Mouse (Mus musculus) left cerebral cortex, adult 9 months (tissue): Measurements from ENCODE around the gene Ephb1.

ENCODE experiments used
- DNase-seq, 2 experiments: peaks; one replicate each; pipeline ENCODE4 v3.0.0; 2022; ENCODE audit warnings: low spot score in 2 of 2

Ephb1 gene

GRCm38 (mm10) chr9:102306645-102307415, 47.7 kb downstream of the Ephb1 start:
- DNase-seq: peak in 1 of 2 experiments; percentile 34

DNA sequence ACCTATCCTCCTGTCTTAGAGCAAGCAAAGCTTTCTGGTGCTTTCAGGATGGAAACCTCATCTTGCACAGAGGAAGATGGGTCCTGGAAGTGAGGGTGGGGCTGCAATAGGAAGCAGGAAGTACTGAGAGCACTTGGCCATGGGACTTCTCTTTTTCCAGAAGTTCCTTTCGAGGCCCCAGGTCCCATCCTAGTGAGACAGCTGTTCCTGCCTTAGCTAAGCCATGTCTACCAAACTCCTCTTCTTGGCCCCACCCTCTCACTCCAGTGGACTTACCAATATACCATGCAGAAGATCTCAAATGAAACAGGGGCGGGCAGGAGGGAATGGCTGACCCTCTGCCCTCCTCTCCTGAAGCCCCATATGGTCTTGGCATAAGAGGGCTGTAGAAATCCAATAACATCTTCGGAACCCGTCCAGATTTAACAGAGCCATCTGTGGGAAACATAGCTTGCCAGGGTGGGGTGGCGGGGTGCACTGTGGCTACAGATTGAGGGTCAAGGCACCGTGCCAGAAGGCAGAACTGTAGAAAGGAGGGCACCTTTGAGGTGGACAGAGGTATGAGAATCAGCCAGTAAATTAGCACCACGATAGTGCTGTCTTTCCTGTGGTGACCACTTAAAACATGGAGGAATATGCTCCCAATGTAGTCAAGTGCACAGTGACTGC, 48.9 kb downstream of the Ephb1 start:
- DNase-seq: no peak

DNA sequence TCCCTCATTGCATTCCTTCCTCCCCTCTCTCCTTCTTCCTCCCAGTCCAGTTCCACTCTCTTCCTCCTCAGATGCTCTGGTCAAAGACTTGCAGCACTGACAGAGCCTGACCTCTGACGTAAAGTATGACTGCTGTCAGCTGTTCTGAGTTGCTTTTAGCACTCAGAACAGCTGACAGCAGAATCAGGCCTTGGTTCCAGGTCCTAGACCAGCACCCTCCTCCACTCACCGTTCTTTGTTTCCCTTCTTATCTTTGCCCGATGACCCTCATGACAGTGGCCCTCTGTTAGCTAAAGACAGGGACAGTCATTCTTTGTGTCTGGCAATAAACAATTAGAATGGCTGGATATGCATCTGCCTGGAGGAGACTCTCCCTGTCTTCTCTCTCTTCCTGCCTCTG, 49.7 kb downstream of the Ephb1 start:
- no peak for DNase-seq

GRCm38 (mm10) chr9:102303882-102304281, 50.6 kb downstream of the Ephb1 start:
- DNase-seq: no peak

DNA sequence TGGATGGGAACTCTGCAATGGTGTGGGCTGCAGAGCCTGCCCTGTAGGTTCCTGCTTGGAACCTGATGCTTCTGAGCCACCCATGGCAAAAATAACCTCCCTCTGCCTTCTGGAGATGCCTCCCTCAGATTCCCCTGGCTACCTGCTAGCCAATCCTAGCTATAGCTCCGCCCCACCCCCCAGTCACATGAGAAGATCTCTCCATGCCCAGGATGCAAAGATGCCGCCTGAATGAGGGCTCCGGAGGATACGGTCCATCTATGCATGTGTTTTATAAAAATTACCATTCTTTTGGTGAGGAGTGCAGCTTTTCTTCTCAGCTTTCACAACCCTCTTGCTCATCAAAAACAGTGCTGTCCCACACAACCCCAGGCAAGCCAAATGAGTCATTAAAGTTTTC, 53.5 kb downstream of the Ephb1 start:
- no peak for DNase-seq

DNA sequence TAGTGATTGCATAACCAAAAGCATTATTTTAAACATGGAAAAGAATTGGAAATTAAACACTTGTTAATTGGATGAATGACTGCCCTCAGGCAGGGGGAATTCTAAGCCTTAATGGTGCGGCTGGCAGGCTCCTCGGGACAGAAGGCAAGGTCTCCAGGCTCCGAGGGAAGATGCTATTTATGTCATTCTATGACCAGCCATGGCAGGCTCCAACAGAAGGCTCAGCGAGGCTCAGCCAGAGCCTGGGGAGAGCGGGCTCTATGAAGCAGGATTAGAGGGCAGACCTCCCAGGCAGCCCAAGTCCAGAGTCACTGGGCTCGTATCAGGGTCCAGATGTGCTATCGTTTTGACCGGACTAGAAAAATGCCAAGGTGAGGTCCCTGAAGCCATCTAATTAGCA, 55.8 kb downstream of the Ephb1 start:
- DNase-seq: no peak

GRCm38 (mm10) chr9:102297986-102298385, 56.5 kb downstream of the Ephb1 start:
- peak in 1 of 2 experiments; percentile 43 for DNase-seq

- no peak for DNase-seq
Observed at GRCm38 (mm10) chr9:102297176-102297575, 57.3 kb downstream of the Ephb1 start.

- no peak for DNase-seq
Observed at GRCm38 (mm10) chr9:102293605-102294004, 60.9 kb downstream of the Ephb1 start.

DNA sequence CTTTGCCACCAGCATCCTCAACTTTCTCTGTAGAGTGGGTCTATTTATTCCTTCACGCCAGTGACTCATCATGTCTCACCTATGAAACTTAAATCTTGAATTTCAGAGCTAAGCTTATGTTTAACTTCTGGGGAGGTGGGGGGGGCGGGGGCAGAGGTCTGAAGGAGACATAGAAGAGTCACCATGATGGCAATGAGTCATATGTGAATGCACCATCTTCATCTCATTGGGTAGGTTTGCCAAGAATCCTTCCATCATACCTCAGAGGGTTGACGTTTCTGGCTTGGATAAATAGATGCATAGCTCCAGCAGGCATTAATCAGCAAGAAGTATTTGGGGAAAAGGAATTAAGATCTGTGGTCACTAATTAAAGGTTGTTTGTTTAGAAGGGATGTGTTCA, 63.3 kb downstream of the Ephb1 start:
- DNase-seq: no peak

DNA sequence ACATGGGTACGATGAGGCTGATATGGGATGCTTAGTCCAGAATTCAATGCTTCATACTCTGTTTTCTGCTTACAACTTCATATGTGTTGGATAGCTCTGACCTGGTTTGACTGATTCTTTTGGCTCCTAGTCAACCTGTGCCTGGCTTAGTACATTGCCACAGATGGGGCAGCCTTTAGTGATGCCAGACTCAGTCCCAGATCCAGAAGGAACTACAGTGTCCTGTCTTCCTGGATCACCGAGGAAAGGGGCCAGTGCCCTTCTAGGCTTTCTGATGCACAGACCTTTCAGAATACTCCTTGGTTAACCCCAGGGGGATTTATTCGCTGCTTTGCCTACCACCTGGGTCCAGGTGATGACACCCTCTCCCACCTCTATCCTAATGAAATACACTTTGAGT, 66.1 kb downstream of the Ephb1 start:
- DNase-seq: no peak

DNA sequence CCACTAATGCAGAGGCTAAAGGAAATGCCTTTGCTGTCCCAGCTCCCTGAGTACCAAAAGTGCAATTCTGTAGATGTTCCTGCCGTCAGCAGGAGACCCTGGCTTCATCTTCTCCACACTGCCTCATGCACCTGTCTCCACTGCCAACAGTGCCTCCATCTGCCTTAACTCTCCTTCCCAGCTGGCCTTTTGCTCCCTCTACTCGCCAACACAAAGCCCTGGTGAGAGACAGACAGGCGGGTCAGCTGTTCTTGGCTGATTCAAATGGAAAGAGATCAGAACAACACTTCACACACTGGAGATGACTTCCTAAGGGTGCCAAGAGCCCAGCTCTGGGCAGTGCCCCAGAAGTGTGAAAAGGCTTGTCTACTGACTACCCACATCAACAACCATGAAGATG, 78.6 kb downstream of the Ephb1 start:
- DNase-seq: no peak

DNA sequence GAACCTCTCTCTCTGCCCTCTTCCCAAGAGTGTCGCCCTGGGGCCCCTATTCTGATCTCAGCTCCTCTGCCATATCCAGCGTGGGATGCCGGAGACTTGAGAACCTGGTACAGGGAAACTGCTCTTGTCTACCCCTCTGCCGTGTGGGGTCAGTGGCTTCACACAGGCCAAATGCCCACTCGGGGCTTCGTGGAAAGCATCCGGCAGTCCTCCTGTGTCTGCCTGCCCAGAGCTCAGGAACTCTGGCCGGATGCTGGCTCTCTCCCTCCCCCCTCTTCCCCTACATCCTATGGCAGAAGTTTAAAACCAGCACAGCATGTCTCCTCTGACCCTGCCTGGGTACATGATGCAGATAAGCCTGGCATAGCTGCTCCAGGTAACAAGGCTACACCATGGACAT, 80.5 kb downstream of the Ephb1 start:
- no peak for DNase-seq

DNA sequence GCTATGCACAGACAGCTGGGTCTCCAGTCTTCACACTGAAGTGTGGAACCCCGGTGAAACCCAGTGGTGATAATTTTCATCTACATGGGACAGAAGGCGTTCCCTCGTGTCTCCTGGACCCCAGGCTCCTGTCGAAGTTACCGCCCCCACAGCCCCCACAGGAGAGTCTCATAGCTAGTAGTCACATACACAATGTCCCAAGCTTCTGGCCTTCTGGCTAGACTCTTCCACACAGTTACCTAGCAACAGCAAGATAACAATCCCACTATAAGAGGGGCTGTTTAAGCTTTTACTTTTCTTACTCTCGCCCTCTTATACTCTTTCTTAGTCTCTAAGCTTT, 81.1 kb downstream of the Ephb1 start:
- no peak for DNase-seq

DNA sequence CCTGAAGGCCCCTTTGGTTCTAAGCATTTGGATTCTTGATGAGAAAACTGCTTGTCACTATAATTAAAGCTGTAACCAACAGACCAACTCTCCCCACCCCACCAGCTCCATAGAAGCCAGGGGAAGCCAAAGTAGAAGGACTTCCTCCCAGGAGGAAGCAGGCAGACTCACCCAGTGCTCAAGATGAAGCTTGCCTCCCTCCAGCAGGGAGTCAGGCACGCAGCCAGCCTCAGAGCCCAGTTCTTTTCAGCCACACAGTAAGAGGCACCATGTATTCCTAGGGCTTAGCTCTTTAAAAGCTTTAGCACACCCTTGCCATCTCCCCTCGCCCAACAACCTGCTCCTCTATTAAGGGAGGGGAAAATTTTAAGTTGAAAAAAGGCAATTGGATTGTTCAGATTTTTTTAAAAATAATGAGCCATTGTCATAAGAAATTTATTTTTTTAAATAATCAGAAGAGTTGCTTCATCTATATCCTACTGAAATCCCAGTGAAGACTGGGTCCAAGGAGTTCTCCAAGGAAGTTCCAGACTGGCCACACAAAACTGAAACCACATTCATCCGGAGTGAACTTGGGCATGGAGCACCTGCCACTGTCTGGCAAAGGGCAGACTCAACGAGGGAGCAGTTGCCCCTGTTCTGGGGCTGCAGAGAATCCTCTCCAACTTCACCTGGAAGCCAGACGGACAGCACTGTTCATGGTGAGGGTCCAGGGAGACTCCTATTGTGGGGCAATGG, 81.6 kb downstream of the Ephb1 start:
- no peak for DNase-seq

DNA sequence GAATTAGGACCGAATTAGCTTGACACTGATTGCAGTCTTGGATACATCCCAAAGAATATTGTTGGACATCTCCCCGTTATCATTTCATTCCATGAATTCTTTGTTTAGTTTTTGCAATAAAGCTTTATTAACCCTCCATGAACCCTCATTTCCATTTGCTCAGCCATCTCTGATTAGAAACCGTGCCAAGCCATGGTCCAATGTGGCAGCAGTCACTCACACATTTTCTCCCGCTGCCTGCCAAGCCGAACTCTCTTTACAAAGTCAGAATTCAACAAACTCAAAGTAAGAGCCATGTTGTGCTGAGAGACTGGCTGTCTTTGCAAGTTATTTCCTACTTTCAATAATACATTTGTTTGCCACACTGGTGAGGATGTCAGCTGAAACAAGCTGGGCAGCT, 84.0 kb downstream of the Ephb1 start:
- DNase-seq: no peak

DNA sequence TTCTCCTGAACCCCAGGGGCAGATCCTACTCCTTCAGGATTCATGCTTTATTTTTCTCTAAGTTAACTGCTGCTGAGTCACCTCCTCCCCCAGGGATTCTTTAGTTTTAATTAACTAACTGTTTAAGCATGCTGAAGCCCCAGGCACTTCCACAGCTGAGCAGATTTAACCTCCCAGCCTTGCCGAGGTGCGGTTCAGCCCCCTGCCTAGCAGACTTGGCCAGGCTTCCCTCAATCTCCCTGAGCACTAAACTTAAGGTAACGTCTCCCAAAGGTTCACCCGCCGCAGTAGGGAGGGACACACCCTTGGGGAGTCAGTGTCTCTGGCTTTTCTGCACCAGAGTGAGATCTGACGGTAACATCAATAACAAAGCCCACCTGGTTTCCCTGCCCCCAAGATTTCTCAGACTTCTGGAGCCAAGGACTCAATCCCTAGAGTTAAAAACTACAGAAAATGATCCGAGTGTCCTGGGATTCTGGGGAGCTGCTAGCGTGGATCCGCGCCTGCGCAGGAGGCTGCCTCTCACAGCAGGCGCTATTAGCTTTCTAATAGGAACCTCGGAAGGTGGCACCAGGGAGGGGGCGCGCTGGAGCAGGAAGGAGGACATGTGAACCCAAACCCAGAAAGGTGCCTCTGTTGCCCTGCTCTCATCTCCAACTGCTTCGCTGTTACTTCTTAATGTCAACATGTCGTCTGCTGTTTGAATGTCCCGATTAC, 87.0 kb downstream of the Ephb1 start:
- peak in 1 of 2 experiments; percentile 20 for DNase-seq

DNA sequence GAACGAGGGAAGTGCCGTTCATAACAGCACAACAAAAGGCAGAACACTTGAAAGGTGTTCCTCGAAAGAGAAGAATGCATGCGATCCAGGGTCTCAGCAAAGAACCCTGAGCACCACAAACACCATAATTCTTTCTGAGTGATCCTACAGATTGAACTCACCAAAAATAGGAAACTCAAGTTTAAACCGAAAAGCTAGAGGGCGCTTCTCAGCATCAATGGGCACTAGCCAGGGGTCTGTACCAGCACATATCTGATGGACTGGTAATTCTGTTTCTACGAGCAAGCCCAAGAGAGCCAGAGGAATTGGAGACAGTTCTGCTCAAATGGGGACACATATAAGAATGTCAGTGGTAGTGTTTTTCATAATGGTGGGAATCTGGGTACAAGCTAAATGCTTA, 90.7 kb downstream of the Ephb1 start:
- DNase-seq: no peak

DNA sequence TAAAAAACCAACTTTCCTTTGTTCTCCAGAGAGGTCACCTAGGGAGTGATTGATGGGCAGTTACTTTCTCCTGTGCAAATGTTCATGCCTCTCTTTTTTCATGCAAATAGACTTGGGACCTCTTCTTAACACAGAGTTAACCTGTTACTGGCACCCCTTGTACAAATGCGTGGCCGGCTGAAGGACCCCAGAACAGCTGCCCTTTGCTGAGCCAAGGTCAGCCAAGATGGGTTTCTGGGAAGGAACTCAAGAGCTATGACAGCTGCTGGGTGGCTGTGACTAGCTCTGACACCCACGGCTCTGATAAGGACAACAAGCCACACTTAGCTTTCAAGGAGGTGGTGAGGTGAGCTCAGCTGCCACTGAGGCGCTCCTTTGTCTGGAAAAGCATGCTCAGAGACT, 92.4 kb downstream of the Ephb1 start:
- no peak for DNase-seq

DNA sequence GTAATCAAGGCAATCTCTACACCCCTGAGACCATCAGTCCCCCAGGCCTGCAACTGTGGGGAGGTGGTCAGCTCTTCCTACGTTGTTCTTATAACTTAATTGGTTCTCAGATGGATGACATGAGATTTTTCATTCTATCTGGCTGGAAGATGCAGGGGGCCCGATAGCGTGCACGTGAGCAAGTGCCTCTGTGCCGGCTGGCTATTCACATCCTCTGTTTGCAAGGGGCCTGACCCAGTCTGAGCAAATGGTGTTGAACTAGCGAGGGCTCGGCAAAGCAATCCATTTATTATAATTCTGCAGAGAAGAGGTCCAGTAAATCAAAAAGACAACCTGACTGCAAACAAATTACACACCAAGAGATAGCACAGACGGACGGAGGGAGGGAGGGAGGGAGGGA, 93.0 kb downstream of the Ephb1 start:
- no peak for DNase-seq

DNA sequence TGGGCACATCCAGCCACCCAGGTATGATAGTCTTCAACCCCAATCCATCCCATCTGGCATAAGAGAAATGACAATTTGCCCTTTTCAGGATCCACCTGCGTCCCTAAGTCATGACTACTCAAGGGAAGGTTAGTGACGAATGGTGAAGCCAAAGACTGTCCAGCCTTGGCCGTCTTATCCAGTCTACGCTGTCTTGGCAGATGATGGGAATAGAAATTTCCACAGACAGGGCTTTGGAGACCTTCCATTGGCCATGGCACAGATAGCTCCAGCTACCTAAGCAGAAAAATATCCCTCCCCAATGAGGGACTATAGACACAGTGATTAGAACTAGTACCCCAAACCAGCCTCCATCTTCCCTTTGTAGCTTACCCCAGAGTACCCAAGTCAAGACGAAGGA, 98.1 kb downstream of the Ephb1 start:
- DNase-seq: no peak

DNA sequence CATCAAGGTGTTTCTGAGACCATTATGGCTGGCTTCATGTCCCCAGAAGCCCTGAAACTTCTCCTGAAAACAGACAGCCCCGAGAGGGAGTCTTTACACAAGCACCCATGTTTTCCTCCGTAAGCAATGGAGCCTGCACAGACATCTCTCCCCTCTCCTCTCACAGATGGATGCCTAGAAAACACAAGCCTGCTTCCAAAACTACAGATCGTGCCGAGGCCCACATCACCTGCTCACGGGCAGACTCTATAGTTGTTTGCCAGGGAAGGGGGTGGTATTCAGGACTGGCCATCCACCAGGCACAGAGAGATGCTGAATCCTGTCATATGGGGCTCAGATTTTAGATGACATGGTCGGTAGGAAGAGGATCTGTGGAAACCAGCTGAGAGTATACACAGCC, 98.7 kb downstream of the Ephb1 start:
- no peak for DNase-seq
